Mouse (Mus musculus) lung, postnatal 0 days (tissue): ENCODE measurements around the gene Sppl2b.

ENCODE experiments used
- CTCF ChIP-seq: IDR thresholded peaks from 2 replicates; pipeline ENCODE4 v1.5.1; 2016; ENCODE audit warnings: antibody characterized with exemption, mild to moderate bottlenecking
- EP300 ChIP-seq: IDR thresholded peaks from 2 replicates; pipeline ENCODE4 v1.6.1; 2016; ENCODE audit warnings: antibody characterized with exemption, mild to moderate bottlenecking, control low read depth

DNA sequence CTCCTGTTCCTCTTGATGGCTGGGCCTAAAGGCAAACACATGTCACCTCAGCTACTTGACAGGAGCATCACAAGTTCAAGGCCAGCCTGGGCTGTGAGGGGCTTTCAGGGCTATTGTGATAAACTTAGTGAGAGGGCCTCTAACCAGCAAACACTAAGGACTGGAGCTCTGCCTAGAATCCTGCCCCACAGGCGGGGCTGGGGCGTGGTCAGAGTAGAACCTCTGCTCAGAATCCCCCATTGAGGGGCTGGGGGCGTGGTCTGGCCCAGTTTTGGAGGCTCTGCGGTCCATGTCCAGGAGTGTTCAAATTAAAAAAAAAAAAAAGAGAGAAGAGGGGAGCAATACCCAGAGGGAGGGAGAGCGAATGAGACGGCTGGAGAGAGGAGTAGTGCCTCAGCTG is 40.6 kb downstream of the Sppl2b start:
- TF ChIP-seq CTCF (no peak), EP300 (no peak)
